ENCODE assay signal across 12 mouse cellular contexts in genomic region chr14:32859831-32860569, GRCm38 (mm10). TPM values are rescaled to one million over a fixed set of nuclear protein-coding genes. Genes with fewer than 3 reads are reported as not detected.
DNase-seq lines count a peak whose midpoint lies in the region; ATAC-seq and TF ChIP-seq lines count a peak whose summit lies in the region.
"Had no signal": no experiment of that assay in that cellular context is flagged by ENCODE, and none has a peak within 500 bp of the region (broad histone marks: within the 10 kb centered on the region; RNA-seq: fewer than 3 reads in every experiment).

No protein-coding gene starts in this region.

- H3K4me2 ChIP-seq in lung, embryonic 14.5 days = no peak overlapping the region
- H3K4me2 ChIP-seq in stomach, embryonic 14.5 days (replicated peaks; ENCODE audit: low read depth, low read length) = 0 out of 2 replicates have a peak overlapping the region, but pooled peaks have one; percentile 1
- no peak overlapping the region for H3K4me2 ChIP-seq in forebrain, embryonic 14.5 days (ENCODE audit: low read length)

- no peaks in the 10 kb centered on the region for H3K9me3 ChIP-seq in lung, embryonic 14.5 days (ENCODE audit: low read depth, low read length)
- H3K9me3 ChIP-seq in stomach, embryonic 14.5 days (ENCODE audit: control insufficient read depth, low read depth, low read length) = no peaks in the 10 kb centered on the region
- no peaks in the 10 kb centered on the region for H3K9me3 ChIP-seq in forebrain, embryonic 14.5 days (replicated peaks; ENCODE audit: control insufficient read depth, low read length)

- peaks cover 5% of the 10 kb centered on the region; the same call in 1 of the 2 replicates for H3K36me3 ChIP-seq in lung, embryonic 14.5 days (ENCODE audit: insufficient read depth)
- peaks cover 10% of the 10 kb centered on the region; the same call in 1 of the 2 replicates for H3K36me3 ChIP-seq in stomach, embryonic 14.5 days (ENCODE audit: control insufficient read depth, insufficient read depth, low read length)
- H3K36me3 ChIP-seq in forebrain, embryonic 14.5 days (ENCODE audit: control insufficient read depth, insufficient read depth, low read length) = no peaks in the 10 kb centered on the region

- WGBS in lung, embryonic 14.5 days = 53% methylated on average over 11 of the region's 11 CpGs
- WGBS in stomach, embryonic 14.5 days = 54% methylated on average over 11 of the region's 11 CpGs
- 61% methylated on average over 11 of the region's 11 CpGs for WGBS in forebrain, embryonic 14.5 days

- H3K27ac ChIP-seq in lung, embryonic 14.5 days (ENCODE audit: low read depth) = peak overlapping the region; percentile 85; the same call in 1 of the 2 replicates
- 0 out of 2 replicates have a peak overlapping the region, but pooled peaks have one; percentile 9 for H3K27ac ChIP-seq in brown adipose tissue, adult 24 weeks (replicated peaks; ENCODE audit: low read depth, low read length)
- 0 out of 2 replicates have a peak overlapping the region, but pooled peaks have one; percentile 29 for H3K27ac ChIP-seq in stomach, embryonic 14.5 days (ENCODE audit: low read length)
- no peak overlapping the region for H3K27ac ChIP-seq in forebrain, embryonic 14.5 days (ENCODE audit: low read depth, low read length)

- peaks cover 35% of the 10 kb centered on the region for H3K4me1 ChIP-seq in lung, embryonic 14.5 days (ENCODE audit: insufficient read depth)
- peaks cover 3% of the 10 kb centered on the region; the same call in 1 of the 2 replicates for H3K4me1 ChIP-seq in brown adipose tissue, adult 24 weeks (ENCODE audit: control insufficient read depth, insufficient read depth, insufficient read length, low read length)
- peaks cover 29% of the 10 kb centered on the region for H3K4me1 ChIP-seq in stomach, embryonic 14.5 days (ENCODE audit: control insufficient read depth, insufficient read depth, low read length)
- no peaks in the 10 kb centered on the region for H3K4me1 ChIP-seq in forebrain, embryonic 14.5 days (ENCODE audit: control insufficient read depth, insufficient read depth, low read length)

- no peak overlapping the region for H3K4me3 ChIP-seq in lung, embryonic 14.5 days (ENCODE audit: low read depth, low read length)
- no peak overlapping the region for H3K4me3 ChIP-seq in brown adipose tissue, adult 24 weeks (ENCODE audit: insufficient read depth, low read depth, low read length)
- H3K4me3 ChIP-seq in stomach, embryonic 14.5 days (ENCODE audit: low read depth, low read length) = no peak overlapping the region
- no peak overlapping the region for H3K4me3 ChIP-seq in forebrain, embryonic 14.5 days (ENCODE audit: low read depth, low read length)

- no peaks in the 10 kb centered on the region for H3K27me3 ChIP-seq in lung, embryonic 14.5 days (ENCODE audit: insufficient read depth, low read length)
- no peaks in the 10 kb centered on the region for H3K27me3 ChIP-seq in stomach, embryonic 14.5 days (ENCODE audit: control insufficient read depth, insufficient read depth, low read length)
- 0 out of 2 replicates have a peak, but pooled peaks cover 7% of the 10 kb centered on the region for H3K27me3 ChIP-seq in forebrain, embryonic 14.5 days (replicated peaks; ENCODE audit: control insufficient read depth, insufficient read depth, low read length)

- TF ChIP-seq CTCF in lung, embryonic 14.5 days (IDR thresholded peaks at IDR 0.05; ENCODE audit: low read depth) = no peak

- no peak for ATAC-seq in lung, embryonic 14.5 days (ENCODE audit: insufficient read depth)
- no peak for ATAC-seq in stomach, embryonic 14.5 days (ENCODE audit: insufficient number of reproducible peaks, insufficient read depth, low FRiP score, low read depth)
- no peak for ATAC-seq in forebrain, embryonic 14.5 days
- ATAC-seq: inflammation-experienced regulatory T-cells, adult 6 months had no signal

- no peak overlapping the region for H3K9ac ChIP-seq in lung, embryonic 14.5 days
- H3K9ac ChIP-seq in stomach, embryonic 14.5 days (replicated peaks; ENCODE audit: low read depth, low read length) = no peak overlapping the region
- H3K9ac ChIP-seq in forebrain, embryonic 14.5 days (ENCODE audit: low read length) = no peak overlapping the region

- DNase-seq in heart, adult 11 months = peak; percentile 90
- no peak for DNase-seq in heart, adult 9 months (ENCODE audit: low spot score in 2 of 2)
- DNase-seq in lung, embryonic 14.5 days = peak; percentile 21
- no peak for DNase-seq in lung, postnatal 36 days
- DNase-seq in forebrain, embryonic 14.5 days (ENCODE audit: low spot score) = no peak
- no peak for DNase-seq in spleen, adult 18-20 months

RNA-seq across cellular contexts. Expression of gene Vstm4, which starts 3.4 kb away (rescaled TPM):
- polyA plus RNA-seq in lung, embryonic 14.5 days (2014; fragmentation: Nextera tagmentation; extraction: Ambion mirVana) = 52.5 and 56.2 TPM in 2 replicates
- 2.4 and 3.0 TPM in 2 replicates for polyA plus RNA-seq in brown adipose tissue, adult 24 weeks (2012; ENCODE audit: insufficient read depth, insufficient read length, missing spikeins)
- polyA plus RNA-seq in stomach, embryonic 14.5 days (2014; fragmentation: Nextera tagmentation; extraction: Ambion mirVana) = 43.6 and 44.6 TPM in 2 replicates
- 6.0 and 9.2 TPM in 2 replicates for polyA plus RNA-seq in forebrain, embryonic 14.5 days (2014; fragmentation: Nextera tagmentation; extraction: Ambion mirVana)
- polyA plus RNA-seq: inflammation-experienced regulatory T-cells, adult 6 months had no signal

RNA-seq across cellular contexts. Expression of gene Fam170b, which starts 26.2 kb away (rescaled TPM):
- 0.17 TPM in 1 of 2 replicates, not detected in the other for polyA plus RNA-seq in lung, embryonic 14.5 days (2014; fragmentation: Nextera tagmentation; extraction: Ambion mirVana)
- not detected in 2 replicates for polyA plus RNA-seq in brown adipose tissue, adult 24 weeks (2012; ENCODE audit: insufficient read depth, insufficient read length, missing spikeins)
- 0.23 and 0.29 TPM in 2 replicates for polyA plus RNA-seq in stomach, embryonic 14.5 days (2014; fragmentation: Nextera tagmentation; extraction: Ambion mirVana)
- not detected in 2 replicates for polyA plus RNA-seq in forebrain, embryonic 14.5 days (2014; fragmentation: Nextera tagmentation; extraction: Ambion mirVana)
- polyA plus RNA-seq: cortical plate, adult 2 months; frontal cortex, adult 2 months; inflammation-experienced regulatory T-cells, adult 6 months; limb, embryonic 11.5 days had no signal

Comparison
In these comparisons a context has a peak if more than half of its experiments do, and no peak if none do; other contexts are left out.
1. DNase-seq: peak in heart, adult 11 months (single experiment) and lung, embryonic 14.5 days (single experiment); none in heart, adult 9 months (0 of 2), lung, postnatal 36 days (single experiment), forebrain, embryonic 14.5 days (single experiment) and spleen, adult 18-20 months (0 of 2).